Mouse (Mus musculus) megakaryocyte, embryonic 14.5 days (primary cell): ENCODE results near the gene Cysrt1.

Experiments
- FLI1 ChIP-seq: IDR thresholded peaks from 2 replicates; pipeline ENCODE4 v1.6.1; 2012; ENCODE audit warnings: low read length, inconsistent platforms, mixed read lengths
- GATA1 ChIP-seq: IDR thresholded peaks from 3 replicates; pipeline ENCODE4 v1.6.1; 2012; ENCODE audit warnings: mixed read lengths, low read length, inconsistent platforms, borderline replicate concordance

DNA sequence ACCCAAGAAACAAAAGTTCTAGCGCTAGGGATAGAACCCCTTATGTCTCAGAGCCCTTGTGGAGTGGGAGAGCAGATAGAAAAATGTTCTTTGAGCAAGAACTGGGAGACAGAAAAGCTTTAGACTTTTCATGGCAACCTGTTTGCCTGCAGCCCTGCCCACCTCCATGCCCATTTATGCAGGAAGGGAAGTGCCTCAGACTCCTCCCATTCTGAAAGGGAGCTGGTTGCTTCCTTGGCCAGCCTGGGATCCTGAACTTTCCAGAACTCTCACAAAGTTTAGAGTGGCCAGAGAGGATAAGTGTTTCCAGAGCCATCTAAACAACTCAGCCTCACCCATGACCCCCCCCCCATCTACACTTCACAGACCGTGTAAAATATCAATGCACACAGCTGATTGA is 45.1 kb downstream of the Cysrt1 start:
- TF ChIP-seq GATA1 (no peak), FLI1 (no peak)
